Mouse (Mus musculus) large intestine, adult 2 months (tissue): ENCODE data around the gene Olfr350. TPM values are rescaled to one million over a fixed set of nuclear protein-coding genes. Genes with fewer than 3 reads are reported as not detected.

Source experiments
- DNase-seq: peaks from one replicate; pipeline ENCODE4 v3.0.0-alpha.2; 2012; ENCODE audit warnings: low read depth, low spot score
- WGBS: fragments of 180-500 bp; shearing (Covaris S2); methylation state at CpG from one replicate; pipeline ENCODE4 v1.1.7; 2018; 5-methylcytosine and 5-hydroxymethylcytosine counted together
- polyA plus RNA-seq: library from polyadenylated mRNA; depleted of rRNA; stranded (reverse); fragments of >200 nt; gene quantifications from 2 replicates; pipeline ENCODE4 v1.2.3, GENCODE M21; 2012; rRNA removed

Olfr350 gene
- polyA plus RNA-seq, result not detected in 2 replicates

DNA sequence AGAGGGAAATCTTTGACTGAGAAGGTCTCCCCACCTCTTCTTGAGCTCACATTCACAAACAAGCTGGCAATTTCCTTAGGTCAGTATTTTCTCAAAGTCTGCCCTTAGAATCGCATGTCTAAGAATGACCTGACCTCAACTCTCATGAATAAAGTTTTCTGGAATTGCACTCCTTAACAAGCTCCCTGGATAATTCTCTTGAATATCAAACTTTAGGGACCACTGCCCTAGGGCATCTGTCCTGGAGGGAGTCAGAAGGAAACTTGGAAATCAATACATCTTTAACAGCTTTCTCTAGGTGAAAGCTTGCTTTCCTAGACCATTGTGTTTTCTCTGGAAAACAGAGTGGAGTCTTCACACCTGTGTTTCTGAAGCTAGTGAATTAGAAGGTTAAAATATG lies at the start of gene Olfr350:
Olfr350 (plus strand) TSS at position 301 of the 400 bp plus-strand sequence.
- 78% methylated on average over 1 of the region's 1 CpGs for WGBS
- no peak for DNase-seq

DNA sequence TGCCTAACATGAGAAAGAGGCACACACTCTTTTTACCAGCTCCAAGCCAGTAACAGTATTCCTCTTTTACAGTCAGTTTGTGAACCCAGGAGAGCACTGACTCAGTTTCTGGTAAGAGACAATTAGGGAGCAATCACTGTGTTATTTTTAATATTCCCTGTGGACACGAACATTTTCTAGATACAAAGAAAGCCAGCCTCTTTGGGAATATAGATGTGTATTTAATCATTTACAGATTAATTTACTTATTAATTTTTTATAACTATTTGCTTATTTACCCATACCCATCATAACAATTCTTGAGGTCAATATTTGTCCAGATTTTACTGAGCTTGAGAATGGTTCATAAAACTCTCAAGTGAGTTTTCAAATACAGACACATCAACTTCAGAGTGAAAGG lies 29.2 kb upstream of the Olfr350 start, which contains the start of gene Olfr3:
Olfr3 (minus strand) TSS at position 101 of the 400 bp plus-strand sequence.
- WGBS, result 58% methylated on average over 1 of the region's 1 CpGs
- DNase-seq, result no peak

GRCm38 (mm10) chr2:36862560-36862959 lies 16.4 kb downstream of the Olfr350 start, which contains the start of gene Olfr351:
Olfr351 (minus strand) TSS chr2:36862660.
- WGBS, result 85% methylated on average over 1 of the region's 1 CpGs
- DNase-seq, result no peak

DNA sequence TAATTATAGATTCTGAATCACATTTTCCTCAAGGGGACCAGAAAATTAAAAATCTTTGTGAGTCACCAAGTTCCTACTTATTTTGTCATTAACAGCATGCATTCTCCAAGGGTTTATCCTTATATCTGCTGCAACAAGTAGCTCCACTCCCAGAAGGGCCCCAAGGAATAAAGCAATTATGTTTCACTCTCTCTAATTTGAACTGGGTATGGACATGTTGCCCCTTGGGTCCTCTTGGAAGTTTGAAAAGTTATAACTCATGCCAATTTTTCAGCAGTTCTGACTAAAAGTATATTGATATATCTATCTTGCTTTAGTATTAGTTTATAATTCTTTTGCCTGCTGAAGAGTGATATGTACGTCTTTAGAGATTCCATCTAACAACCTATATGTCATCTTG lies 22.1 kb downstream of the Olfr350 start, which contains the start of gene Olfr352:
Olfr352 (plus strand) TSS at position 301 of the 400 bp plus-strand sequence.
- WGBS, result 67% methylated on average over 1 of the region's 1 CpGs
- no peak for DNase-seq

DNA sequence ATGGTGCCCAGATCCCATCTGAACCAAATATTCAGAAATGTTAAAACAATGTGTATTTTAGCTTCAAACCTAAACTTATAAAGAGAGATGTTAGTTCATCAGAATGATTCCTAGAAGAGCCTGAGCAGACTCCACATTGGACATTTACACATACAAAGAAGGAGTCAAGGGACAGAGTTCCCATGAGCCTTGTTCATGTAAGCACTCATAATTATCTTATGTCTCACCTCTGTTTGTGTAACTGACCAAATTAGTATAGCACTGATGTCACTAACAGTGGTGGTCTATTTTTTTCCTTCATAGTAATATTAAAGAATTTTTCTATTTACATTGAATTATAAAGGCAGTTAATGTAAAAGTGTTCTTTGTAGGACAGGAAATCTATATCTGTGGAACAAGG lies 46.7 kb downstream of the Olfr350 start, which contains the start of gene Olfr353:
Olfr353 (minus strand) TSS at position 101 of the 400 bp plus-strand sequence.
- no peak for DNase-seq

DNA sequence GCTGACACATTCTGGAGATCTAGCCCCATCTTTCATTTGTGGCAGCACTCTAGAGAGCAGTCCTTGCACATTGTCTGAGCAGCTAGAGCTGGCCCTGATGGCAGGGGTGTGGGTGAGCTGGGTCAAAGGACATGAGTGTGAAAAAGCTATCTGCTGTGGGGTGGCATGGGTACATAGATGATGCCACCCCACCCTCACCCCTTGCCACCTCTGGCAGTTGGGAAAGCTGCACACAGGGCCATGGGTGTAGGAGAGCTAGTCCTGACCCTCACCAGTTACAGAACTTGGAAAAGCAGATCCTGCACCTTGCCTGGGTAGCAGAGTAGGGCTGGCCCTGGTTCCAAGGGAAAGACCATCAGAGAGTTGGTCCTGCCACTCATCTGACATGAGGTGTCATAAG lies 51.0 kb downstream of the Olfr350 start:
- DNase-seq, result no peak

Other genes starting within 250 kb of the Olfr350 start
- gene Olfr345, start 206.3 kb upstream of the Olfr350 start, polyA plus RNA-seq, result not detected in 2 replicates
- gene Olfr346, start 160.5 kb upstream of the Olfr350 start, polyA plus RNA-seq, result not detected in 2 replicates
- not detected in 2 replicates for gene Olfr347, start 114.4 kb upstream of the Olfr350 start, polyA plus RNA-seq
- not detected in 2 replicates for gene Olfr348, start 62.0 kb upstream of the Olfr350 start, polyA plus RNA-seq
- gene Olfr50, start 55.8 kb upstream of the Olfr350 start, polyA plus RNA-seq, result not detected in 2 replicates
- not detected in 2 replicates for gene Olfr3, start 29.3 kb upstream of the Olfr350 start, polyA plus RNA-seq
- gene Olfr351, start 16.4 kb downstream of the Olfr350 start, polyA plus RNA-seq, result not detected in 2 replicates
- gene Olfr352, start 22.1 kb downstream of the Olfr350 start, polyA plus RNA-seq, result not detected in 2 replicates
- not detected in 2 replicates for gene Olfr353, start 46.6 kb downstream of the Olfr350 start, polyA plus RNA-seq
- gene Olfr354, start 59.4 kb downstream of the Olfr350 start, polyA plus RNA-seq, result not detected in 2 replicates
- gene Olfr355, start 82.6 kb downstream of the Olfr350 start, polyA plus RNA-seq, result not detected in 2 replicates
- gene Olfr356, start 90.8 kb downstream of the Olfr350 start, polyA plus RNA-seq, result not detected in 2 replicates
- gene Olfr357, start 147.5 kb downstream of the Olfr350 start, polyA plus RNA-seq, result not detected in 2 replicates
- gene Olfr358, start 163.0 kb downstream of the Olfr350 start, polyA plus RNA-seq, result not detected in 2 replicates
- not detected in 2 replicates for gene Olfr360, start 219.4 kb downstream of the Olfr350 start, polyA plus RNA-seq
- not detected in 2 replicates for gene Olfr361, start 243.0 kb downstream of the Olfr350 start, polyA plus RNA-seq